Mouse (Mus musculus): ENCODE measurements around the gene Sorcs3. TPM values are rescaled to one million over a fixed set of nuclear protein-coding genes. Genes with fewer than 3 reads are reported as not detected.

Gene Sorcs3
- total and polyA plus RNA-seq, 2 experiments from 2014 or later: 0.01 TPM; not detected in 1

DNA sequence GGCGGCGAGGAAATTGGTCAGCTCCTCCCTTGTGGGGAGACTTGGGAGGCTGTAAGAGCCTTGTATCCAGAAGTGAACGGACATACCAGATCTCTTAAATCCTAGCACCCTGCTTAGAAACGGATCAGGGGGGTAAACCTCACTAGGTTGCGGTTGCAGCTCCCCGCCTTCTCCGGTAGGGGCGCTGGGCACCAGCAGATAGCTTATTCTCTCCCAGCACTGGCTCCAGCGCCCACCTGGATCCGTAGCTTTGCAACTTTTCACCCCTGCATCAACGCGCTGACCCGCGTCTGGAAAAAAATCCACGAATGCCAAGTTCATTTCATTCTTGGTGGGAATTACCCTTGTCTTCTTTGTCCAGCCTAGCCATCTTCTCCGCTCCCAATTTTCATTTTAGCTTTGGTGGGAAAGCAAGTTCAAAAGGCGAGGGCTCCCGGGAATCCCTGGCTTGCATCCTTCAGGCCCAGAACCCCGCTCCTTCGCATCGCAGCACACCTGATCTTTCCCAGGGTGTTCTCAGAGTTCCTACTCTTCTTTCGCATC, 1.8 kb upstream of the Sorcs3 start:
- no peak for TF ChIP-seq EP300 (IDR thresholded peaks at IDR 0.05; ENCODE audit: low read depth)
- TF ChIP-seq CTCF (IDR thresholded peaks at IDR 0.05; ENCODE audit: low read depth): peak; percentile 62
- Histone ChIP-seq H3K27ac (ENCODE audit: low read depth) (no peak overlapping the region), H3K4me2 (ENCODE audit: low read depth, low read length) (peak overlapping the region; percentile 23; the same call in 1 of the 2 replicates), H3K4me3 (ENCODE audit: low read depth, low read length) (peak overlapping the region; percentile 16; the same call in 1 of the 2 replicates), H3K9ac (replicated peaks; ENCODE audit: low read depth, low read length) (no peak overlapping the region), H3K27me3 (ENCODE audit: control insufficient read depth, insufficient read depth, low read length) (peaks cover 55% of the 10 kb centered on the region), H3K36me3 (replicated peaks; ENCODE audit: control insufficient read depth, insufficient read depth, low read length) (no peaks in the 10 kb centered on the region), H3K4me1 (ENCODE audit: control insufficient read depth, insufficient read depth) (0 out of 2 replicates have a peak, but pooled peaks cover 5% of the 10 kb centered on the region), H3K9me3 (replicated peaks; ENCODE audit: control insufficient read depth, low read length) (no peaks in the 10 kb centered on the region)
- ATAC-seq (ENCODE audit: insufficient read depth, low read depth) (no peak), DNase-seq (ENCODE audit: low spot score) (peak; percentile 28)
- 4% methylated on average over 22 of the region's 22 CpGs for WGBS

- Histone ChIP-seq H3K4me1 (ENCODE audit: control insufficient read depth, insufficient read depth) (0 out of 2 replicates have a peak, but pooled peaks cover 5% of the 10 kb centered on the region), H3K4me3 (ENCODE audit: low read depth, low read length) (peak overlapping the region; percentile 48; the same call in 1 of the 2 replicates), H3K4me2 (ENCODE audit: low read depth, low read length) (peak overlapping the region; percentile 80; the same call in 1 of the 2 replicates), H3K27me3 (ENCODE audit: control insufficient read depth, insufficient read depth, low read length) (peaks cover 55% of the 10 kb centered on the region), H3K9ac (replicated peaks; ENCODE audit: low read depth, low read length) (no peak overlapping the region), H3K27ac (ENCODE audit: low read depth) (no peak overlapping the region), H3K9me3 (replicated peaks; ENCODE audit: control insufficient read depth, low read length) (no peaks in the 10 kb centered on the region), H3K36me3 (replicated peaks; ENCODE audit: control insufficient read depth, insufficient read depth, low read length) (no peaks in the 10 kb centered on the region)
- ATAC-seq (ENCODE audit: insufficient read depth, low read depth) (no peak), DNase-seq (ENCODE audit: low spot score) (no peak)
- WGBS: 1% methylated on average over 8 of the region's 8 CpGs
- TF ChIP-seq CTCF (IDR thresholded peaks at IDR 0.05; ENCODE audit: low read depth) (no peak), EP300 (IDR thresholded peaks at IDR 0.05; ENCODE audit: low read depth) (no peak)
Measured at GRCm38 (mm10) chr19:48204476-48204875, 1.3 kb upstream of the Sorcs3 start.

GRCm38 (mm10) chr19:48204892-48205761, 698 bp upstream of the Sorcs3 start:
- no peak for ATAC-seq (ENCODE audit: insufficient read depth, low read depth)
- 2% methylated on average over 38 of the region's 62 CpGs for WGBS

DNA sequence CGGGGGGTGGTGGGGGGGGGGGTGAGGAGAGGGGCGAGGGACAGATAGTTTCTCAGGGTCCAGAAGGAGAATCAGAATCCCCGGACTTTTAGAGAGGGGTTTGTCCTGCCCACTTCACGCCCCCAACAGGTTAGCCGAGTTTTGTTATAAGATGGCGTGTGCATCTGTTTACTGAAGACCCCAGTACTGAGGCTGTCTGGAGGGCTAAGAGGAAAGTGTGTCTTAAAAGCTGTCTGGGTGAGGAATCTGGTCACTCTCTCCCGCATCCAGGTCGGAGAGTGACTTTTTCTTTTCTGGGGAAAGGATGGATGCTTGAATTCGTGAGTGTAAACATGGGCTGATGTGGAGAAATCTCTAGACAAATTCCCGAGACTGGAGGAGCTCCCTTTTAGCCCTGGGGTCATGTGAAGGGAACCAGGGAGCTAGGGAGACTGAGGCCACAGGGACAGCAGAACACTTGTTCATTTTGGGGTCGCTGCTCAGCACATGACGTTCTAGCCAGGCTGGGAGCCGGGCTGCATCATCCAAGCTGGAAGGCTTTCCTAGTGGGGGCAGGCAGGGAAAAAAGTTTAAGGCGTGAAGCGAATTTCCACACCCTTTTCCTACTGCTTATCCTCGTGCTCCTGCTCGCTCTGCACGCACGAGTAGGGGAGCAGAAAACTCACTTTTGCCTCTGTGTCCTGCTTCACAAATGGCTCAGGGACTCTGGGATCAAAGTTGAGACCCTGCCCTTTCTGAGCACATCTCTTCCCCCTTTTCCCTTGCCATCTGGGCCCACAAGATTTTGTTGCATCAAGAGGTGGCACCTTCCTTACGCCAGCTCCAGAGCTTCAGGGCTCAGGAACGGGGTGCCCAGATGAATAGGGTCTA, 1.3 kb downstream of the Sorcs3 start:
- ATAC-seq (ENCODE audit: insufficient read depth, low read depth) (no peak), DNase-seq (ENCODE audit: low spot score) (no peak)
- 4% methylated on average over 21 of the region's 21 CpGs for WGBS
- TF ChIP-seq CTCF (IDR thresholded peaks at IDR 0.05; ENCODE audit: low read depth) (no peak), EP300 (IDR thresholded peaks at IDR 0.05; ENCODE audit: low read depth) (no peak)
- H3K36me3 ChIP-seq (replicated peaks; ENCODE audit: control insufficient read depth, insufficient read depth, low read length): no peaks in the 10 kb centered on the region
- H3K4me2 ChIP-seq (ENCODE audit: low read depth, low read length): peak overlapping the region; percentile 80
- peak overlapping the region; percentile 48 for H3K4me3 ChIP-seq (ENCODE audit: low read depth, low read length)
- peaks cover 55% of the 10 kb centered on the region for H3K27me3 ChIP-seq (ENCODE audit: control insufficient read depth, insufficient read depth, low read length)
- 0 out of 2 replicates have a peak, but pooled peaks cover 5% of the 10 kb centered on the region for H3K4me1 ChIP-seq (ENCODE audit: control insufficient read depth, insufficient read depth)
- peaks cover 2% of the 10 kb centered on the region; the same call in 1 of the 2 replicates for H3K9me3 ChIP-seq (replicated peaks; ENCODE audit: control insufficient read depth, low read length)
- H3K27ac ChIP-seq (ENCODE audit: low read depth): no peak overlapping the region
- H3K9ac ChIP-seq (replicated peaks; ENCODE audit: low read depth, low read length): no peak overlapping the region

More at GRCm38 (mm10) chr19:48204892-48205761, 698 bp upstream of the Sorcs3 start:
- H3K9me3 ChIP-seq (replicated peaks; ENCODE audit: control insufficient read depth, low read length): no peaks in the 10 kb centered on the region
- peak overlapping the region; percentile 80 for H3K4me2 ChIP-seq (ENCODE audit: low read depth, low read length)
- TF ChIP-seq CTCF (IDR thresholded peaks at IDR 0.05; ENCODE audit: low read depth): no peak
- no peak for TF ChIP-seq EP300 (IDR thresholded peaks at IDR 0.05; ENCODE audit: low read depth)
- H3K9ac ChIP-seq (replicated peaks; ENCODE audit: low read depth, low read length): no peak overlapping the region
- no peaks in the 10 kb centered on the region for H3K36me3 ChIP-seq (replicated peaks; ENCODE audit: control insufficient read depth, insufficient read depth, low read length)
- H3K27me3 ChIP-seq (ENCODE audit: control insufficient read depth, insufficient read depth, low read length): peaks cover 55% of the 10 kb centered on the region
- H3K27ac ChIP-seq (ENCODE audit: low read depth): no peak overlapping the region
- no peak for DNase-seq (ENCODE audit: low spot score)
- H3K4me1 ChIP-seq (ENCODE audit: control insufficient read depth, insufficient read depth): 0 out of 2 replicates have a peak, but pooled peaks cover 5% of the 10 kb centered on the region
- H3K4me3 ChIP-seq (ENCODE audit: low read depth, low read length): peak overlapping the region; percentile 48

Data from heart, postnatal 0 days (tissue).